Mouse (Mus musculus) spleen, adult 2 months (tissue): ENCODE measurements around the gene S100a2.

Experiments used
- CTCF ChIP-seq: fragments of 200-500 bp; IDR thresholded peaks from 2 replicates; pipeline ENCODE4 v1.5.1; 2011; ENCODE audit warnings: mild to moderate bottlenecking, inconsistent platforms; ENCODE audit not compliant: insufficient read depth, insufficient read length, insufficient replicate concordance; ENCODE audit errors: extremely low read depth
- POLR2A ChIP-seq: fragments of 200-500 bp; IDR thresholded peaks from 2 replicates; pipeline ENCODE4 v1.6.1; 2011; ENCODE audit warnings: low read depth, low read length, inconsistent platforms

- no peak for TF ChIP-seq POLR2A
- TF ChIP-seq CTCF, result no peak
Measured at GRCm38 (mm10) chr3:90575320-90575719, 14.7 kb upstream of the S100a2 start.
